In genomic region chr3:81829525-81829924, GRCm38 (mm10) we compare ENCODE assay signal across 28 mouse cellular contexts.
A peak's percentile ranks its signal among the peaks of the same experiment; 100 is the strongest.
DNase-seq lines count a peak whose midpoint lies in the region; ATAC-seq and TF ChIP-seq lines count a peak whose summit lies in the region.
"Had no signal": no experiment of that assay in that cellular context is flagged by ENCODE, and none has a peak within 500 bp of the region (broad histone marks: within the 10 kb centered on the region; RNA-seq: fewer than 3 reads in every experiment).

No protein-coding gene starts in this region.

- no peak overlapping the region for H3K4me3 ChIP-seq in hindbrain, embryonic 14.5 days (replicated peaks; ENCODE audit: low read length)
- no peak overlapping the region for H3K4me3 ChIP-seq in hindbrain, embryonic 13.5 days
- no peak overlapping the region for H3K4me3 ChIP-seq in midbrain, embryonic 14.5 days (replicated peaks; ENCODE audit: low read depth, low read length)
- no peak overlapping the region for H3K4me3 ChIP-seq in midbrain, embryonic 10.5 days
- H3K4me3 ChIP-seq in cortical plate, adult 2 months (ENCODE audit: insufficient read depth, low read length) = no peak overlapping the region
- H3K4me3 ChIP-seq in midbrain, postnatal 0 days (ENCODE audit: low read depth, low read length) = no peak overlapping the region
- H3K4me3 ChIP-seq: limb, embryonic 13.5 days; liver, embryonic 13.5 days; megakaryocyte, embryonic 14.5 days had no signal

- H3K27ac ChIP-seq in hindbrain, embryonic 14.5 days = peak overlapping the region; percentile 45
- H3K27ac ChIP-seq in hindbrain, embryonic 13.5 days = no peak overlapping the region
- peak overlapping the region; percentile 61; the same call in 1 of the 2 replicates for H3K27ac ChIP-seq in midbrain, embryonic 14.5 days (replicated peaks; ENCODE audit: low read depth, low read length)
- no peak overlapping the region for H3K27ac ChIP-seq in midbrain, embryonic 10.5 days (replicated peaks)
- H3K27ac ChIP-seq in cortical plate, adult 2 months (ENCODE audit: insufficient read depth, low read length) = peak overlapping the region; percentile 48; the same call in 1 of the 2 replicates
- peak overlapping the region; percentile 55 for H3K27ac ChIP-seq in midbrain, postnatal 0 days (ENCODE audit: low read depth, low read length)
- H3K27ac ChIP-seq: limb, embryonic 13.5 days; liver, embryonic 13.5 days had no signal

- intact Hi-C loops in gastrocnemius, postnatal 36 days (cut with DNase I) = no loop called here

- H3K4me1 ChIP-seq in hindbrain, embryonic 14.5 days (replicated peaks; ENCODE audit: control insufficient read depth, insufficient read depth, low read length) = 0 out of 2 replicates have a peak, but pooled peaks cover 4% of the 10 kb centered on the region
- H3K4me1 ChIP-seq in hindbrain, embryonic 13.5 days (replicated peaks) = no peaks in the 10 kb centered on the region
- H3K4me1 ChIP-seq in midbrain, embryonic 14.5 days (ENCODE audit: control insufficient read depth, insufficient read depth, low read length) = 0 out of 2 replicates have a peak, but pooled peaks cover 2% of the 10 kb centered on the region
- no peaks in the 10 kb centered on the region for H3K4me1 ChIP-seq in midbrain, embryonic 10.5 days
- peaks cover 3% of the 10 kb centered on the region; the same call in 1 of the 2 replicates for H3K4me1 ChIP-seq in cortical plate, adult 2 months (ENCODE audit: control insufficient read depth, insufficient read depth, low read length)
- H3K4me1 ChIP-seq in midbrain, postnatal 0 days (ENCODE audit: insufficient read depth, low read length) = 0 out of 2 replicates have a peak, but pooled peaks cover 3% of the 10 kb centered on the region
- H3K4me1 ChIP-seq: limb, embryonic 13.5 days; liver, embryonic 13.5 days; megakaryocyte, embryonic 14.5 days had no signal

- no peak for TF ChIP-seq POLR2A in cortical plate, adult 2 months (IDR thresholded peaks at IDR 0.05; ENCODE audit: extremely low read depth, insufficient read depth, low read length)

- DNase-seq in hindbrain, embryonic 14.5 days (ENCODE audit: low spot score) = no peak
- DNase-seq in midbrain, embryonic 14.5 days = peak; percentile 27
- DNase-seq in midbrain, embryonic 10.5 days (ENCODE audit: low spot score) = no peak
- DNase-seq in midbrain, postnatal 0 days (ENCODE audit: low spot score) = no peak
- DNase-seq in gastrocnemius, postnatal 36 days = no peak
- DNase-seq: adrenal gland, adult 2 months; adrenal gland, postnatal 36 days; B cell, adult 2 months; cerebellum, adult 2 months; cerebellum, postnatal 14 days; gastrocnemius, postnatal 25 days; heart, adult 18-20 months; heart, postnatal 4 days; kidney, adult 9 months; kidney, postnatal 10 days; liver, embryonic 13.5 days; lung, adult 18-20 months; lung, postnatal 4 days; right cerebral cortex, postnatal 14 days; thymus, postnatal 4 days had no signal

- no peaks in the 10 kb centered on the region for H3K36me3 ChIP-seq in hindbrain, embryonic 14.5 days (replicated peaks; ENCODE audit: control insufficient read depth, insufficient read depth)
- no peaks in the 10 kb centered on the region for H3K36me3 ChIP-seq in hindbrain, embryonic 13.5 days
- no peaks in the 10 kb centered on the region for H3K36me3 ChIP-seq in midbrain, embryonic 14.5 days (ENCODE audit: control insufficient read depth, insufficient read depth, low read length)
- H3K36me3 ChIP-seq in midbrain, embryonic 10.5 days = no peaks in the 10 kb centered on the region
- H3K36me3 ChIP-seq in midbrain, postnatal 0 days (ENCODE audit: insufficient read depth, low read length) = no peaks in the 10 kb centered on the region
- H3K36me3 ChIP-seq: limb, embryonic 13.5 days; liver, embryonic 13.5 days had no signal

- TF ChIP-seq CTCF in cortical plate, adult 2 months (IDR thresholded peaks at IDR 0.05; ENCODE audit: extremely low read depth, insufficient read depth, low read length) = no peak
- no peak for TF ChIP-seq CTCF in midbrain, postnatal 0 days (IDR thresholded peaks at IDR 0.05)

- no peak overlapping the region for H3K4me2 ChIP-seq in hindbrain, embryonic 14.5 days (replicated peaks)
- no peak overlapping the region for H3K4me2 ChIP-seq in hindbrain, embryonic 13.5 days
- H3K4me2 ChIP-seq in midbrain, embryonic 14.5 days (ENCODE audit: low read length) = no peak overlapping the region
- H3K4me2 ChIP-seq in midbrain, postnatal 0 days (ENCODE audit: low read depth, low read length, poor library complexity, severe bottlenecking) = no peak overlapping the region
- H3K4me2 ChIP-seq: heart, embryonic 11.5 days; limb, embryonic 13.5 days; liver, embryonic 13.5 days had no signal

- ATAC-seq in hindbrain, embryonic 14.5 days (ENCODE audit: low FRiP score) = no peak
- ATAC-seq in hindbrain, embryonic 13.5 days (ENCODE audit: low FRiP score) = no peak
- no peak for ATAC-seq in midbrain, embryonic 14.5 days (ENCODE audit: low FRiP score, low TSS enrichment)
- peak; percentile 38; the same call in 1 of the 2 replicates for ATAC-seq in midbrain, postnatal 0 days (ENCODE audit: low FRiP score)
- ATAC-seq: activated CD4-positive, CD25-positive, alpha-beta regulatory T cell, adult 4 months; intestine, postnatal 0 days; lung, postnatal 0 days had no signal

- H3K9ac ChIP-seq in hindbrain, embryonic 14.5 days = no peak overlapping the region
- H3K9ac ChIP-seq in hindbrain, embryonic 13.5 days = no peak overlapping the region
- no peak overlapping the region for H3K9ac ChIP-seq in midbrain, embryonic 14.5 days (replicated peaks; ENCODE audit: low read length)
- no peak overlapping the region for H3K9ac ChIP-seq in midbrain, postnatal 0 days (replicated peaks; ENCODE audit: low read length, poor library complexity, severe bottlenecking)
- H3K9ac ChIP-seq: limb, embryonic 13.5 days; liver, embryonic 13.5 days had no signal

- no CpG with 5 or more reads among the region's 2 CpGs for WGBS in hindbrain, embryonic 14.5 days
- 94% methylated on average over 2 of the region's 2 CpGs for WGBS in hindbrain, embryonic 13.5 days
- WGBS in midbrain, embryonic 14.5 days = no CpG with 5 or more reads among the region's 2 CpGs
- WGBS in midbrain, embryonic 10.5 days = 82% methylated on average over 2 of the region's 2 CpGs
- no CpG with 5 or more reads among the region's 2 CpGs for WGBS in midbrain, postnatal 0 days

- H3K27me3 ChIP-seq in hindbrain, embryonic 14.5 days (ENCODE audit: control insufficient read depth, insufficient read depth, low read length) = no peaks in the 10 kb centered on the region
- H3K27me3 ChIP-seq in hindbrain, embryonic 13.5 days = no peaks in the 10 kb centered on the region
- H3K27me3 ChIP-seq in midbrain, embryonic 14.5 days (ENCODE audit: control insufficient read depth, insufficient read depth, low read length) = no peaks in the 10 kb centered on the region
- no peaks in the 10 kb centered on the region for H3K27me3 ChIP-seq in midbrain, embryonic 10.5 days (ENCODE audit: low read depth, poor library complexity, severe bottlenecking)
- no peaks in the 10 kb centered on the region for H3K27me3 ChIP-seq in midbrain, postnatal 0 days (ENCODE audit: insufficient read depth, low read length)
- H3K27me3 ChIP-seq: limb, embryonic 13.5 days; liver, embryonic 13.5 days; megakaryocyte, embryonic 14.5 days had no signal

- no peaks in the 10 kb centered on the region for H3K9me3 ChIP-seq in hindbrain, embryonic 14.5 days (ENCODE audit: control insufficient read depth, low read length)
- no peaks in the 10 kb centered on the region for H3K9me3 ChIP-seq in hindbrain, embryonic 13.5 days
- H3K9me3 ChIP-seq in midbrain, embryonic 14.5 days (ENCODE audit: control insufficient read depth, low read length) = no peaks in the 10 kb centered on the region
- H3K9me3 ChIP-seq in midbrain, embryonic 10.5 days (replicated peaks) = no peaks in the 10 kb centered on the region
- H3K9me3 ChIP-seq in midbrain, postnatal 0 days (ENCODE audit: low read length) = no peaks in the 10 kb centered on the region
- H3K9me3 ChIP-seq: limb, embryonic 13.5 days; liver, embryonic 13.5 days; megakaryocyte, embryonic 14.5 days had no signal

Comparison
In these comparisons a context has a peak if more than half of its experiments do, and no peak if none do; other contexts are left out.
1. H3K27ac ChIP-seq: peak in hindbrain, embryonic 14.5 days (single experiment), midbrain, embryonic 14.5 days (single experiment), cortical plate, adult 2 months (single experiment) and midbrain, postnatal 0 days (single experiment); none in hindbrain, embryonic 13.5 days (single experiment) and midbrain, embryonic 10.5 days (single experiment).